Mouse (Mus musculus): Measurements from ENCODE around the gene Gm20388.

Gene Gm20388

DNA sequence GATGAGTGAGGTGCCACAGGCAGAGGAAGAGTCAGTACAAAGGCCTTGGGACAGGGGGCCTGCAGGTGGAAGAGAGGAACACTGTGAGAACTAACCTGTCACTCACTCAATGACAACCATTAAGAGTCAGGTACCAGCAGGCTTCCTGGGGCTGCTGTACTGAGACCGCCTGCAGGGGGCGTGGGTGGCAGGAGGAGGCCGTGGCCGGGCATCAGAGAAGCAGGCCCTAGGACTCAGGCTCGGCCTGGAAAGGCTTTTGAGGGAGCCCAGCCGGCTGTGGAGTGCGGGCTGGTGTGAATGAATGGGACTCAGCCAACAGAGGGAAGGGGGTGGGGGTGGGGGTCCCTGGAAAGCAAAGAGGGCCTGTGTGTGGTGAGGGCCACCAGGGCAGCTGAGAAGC lies 560.5 kb downstream of the Gm20388 start:
- DNase-seq (ENCODE audit: inconsistent ontology term): no peak

DNA sequence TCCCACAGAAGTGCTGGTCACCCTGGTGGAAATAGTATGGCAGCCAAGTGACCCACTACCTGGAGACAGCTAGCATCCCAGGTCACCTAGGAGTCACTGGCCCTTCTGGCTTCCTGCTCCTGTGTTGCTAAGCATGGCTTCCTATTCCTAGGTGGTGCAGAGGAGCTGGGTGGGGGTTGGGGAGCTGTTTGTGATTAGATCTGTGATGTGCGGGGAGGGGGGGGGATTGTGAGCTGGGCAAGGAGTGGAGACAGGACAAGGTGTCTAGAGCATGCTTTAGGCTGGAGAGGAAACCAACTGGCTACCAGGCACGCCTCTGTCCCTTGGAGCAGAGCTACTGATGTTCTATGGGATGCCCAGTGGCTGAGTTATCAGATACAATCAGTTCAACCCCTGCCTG lies 561.1 kb downstream of the Gm20388 start:
- DNase-seq (ENCODE audit: inconsistent ontology term): no peak

DNA sequence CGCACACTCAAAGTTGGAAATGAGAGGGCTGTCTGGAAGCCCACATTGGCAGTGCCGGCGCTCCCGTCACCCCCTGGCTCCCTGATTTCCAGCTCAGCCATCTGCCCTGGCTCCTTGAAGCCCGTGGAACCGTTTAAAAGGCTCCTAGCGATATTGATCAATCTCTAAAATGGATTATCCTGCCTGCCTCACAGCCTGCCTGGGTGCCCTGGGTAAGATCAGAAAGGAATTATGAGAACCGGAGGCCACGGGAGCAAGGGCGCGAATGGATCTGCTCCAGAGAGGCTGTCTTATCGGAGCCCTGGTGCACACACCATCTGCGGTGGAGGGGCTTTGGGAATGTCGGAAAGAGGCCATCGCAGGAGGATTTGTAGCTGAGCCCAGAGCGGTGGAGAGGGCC lies 561.6 kb downstream of the Gm20388 start:
- DNase-seq (ENCODE audit: inconsistent ontology term): no peak

DNA sequence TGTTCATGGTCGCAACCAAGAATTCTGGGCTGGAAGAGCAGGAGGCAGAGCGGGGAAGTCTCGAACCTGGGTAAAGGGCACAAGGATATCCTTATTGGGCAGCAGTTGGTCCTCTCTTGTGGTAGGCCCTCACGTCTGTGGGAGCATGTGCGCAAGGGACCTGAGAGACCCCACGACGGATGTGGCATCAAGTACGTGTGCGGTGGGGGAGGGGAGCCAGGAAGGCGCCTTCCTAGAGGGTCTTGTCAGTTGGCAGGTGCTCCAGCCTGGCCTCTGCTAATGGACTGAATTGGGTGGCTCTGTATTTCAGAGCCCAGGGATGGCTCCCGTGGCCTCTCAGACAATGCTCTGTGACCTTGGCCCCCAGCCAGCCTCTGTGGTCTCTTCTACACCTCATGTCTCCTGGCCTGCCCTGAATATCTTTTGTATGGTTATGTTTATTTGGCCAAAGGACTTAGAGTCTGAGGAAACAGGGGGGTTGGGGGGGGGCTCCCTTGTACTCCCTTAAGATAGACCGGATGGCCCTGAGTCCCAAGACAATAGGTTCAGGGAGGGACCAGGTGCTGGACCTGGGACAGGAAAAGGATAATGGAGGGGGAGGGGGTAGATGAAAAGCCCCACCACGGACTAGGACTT lies 563.2 kb downstream of the Gm20388 start:
- no peak for DNase-seq (ENCODE audit: inconsistent ontology term)

DNA sequence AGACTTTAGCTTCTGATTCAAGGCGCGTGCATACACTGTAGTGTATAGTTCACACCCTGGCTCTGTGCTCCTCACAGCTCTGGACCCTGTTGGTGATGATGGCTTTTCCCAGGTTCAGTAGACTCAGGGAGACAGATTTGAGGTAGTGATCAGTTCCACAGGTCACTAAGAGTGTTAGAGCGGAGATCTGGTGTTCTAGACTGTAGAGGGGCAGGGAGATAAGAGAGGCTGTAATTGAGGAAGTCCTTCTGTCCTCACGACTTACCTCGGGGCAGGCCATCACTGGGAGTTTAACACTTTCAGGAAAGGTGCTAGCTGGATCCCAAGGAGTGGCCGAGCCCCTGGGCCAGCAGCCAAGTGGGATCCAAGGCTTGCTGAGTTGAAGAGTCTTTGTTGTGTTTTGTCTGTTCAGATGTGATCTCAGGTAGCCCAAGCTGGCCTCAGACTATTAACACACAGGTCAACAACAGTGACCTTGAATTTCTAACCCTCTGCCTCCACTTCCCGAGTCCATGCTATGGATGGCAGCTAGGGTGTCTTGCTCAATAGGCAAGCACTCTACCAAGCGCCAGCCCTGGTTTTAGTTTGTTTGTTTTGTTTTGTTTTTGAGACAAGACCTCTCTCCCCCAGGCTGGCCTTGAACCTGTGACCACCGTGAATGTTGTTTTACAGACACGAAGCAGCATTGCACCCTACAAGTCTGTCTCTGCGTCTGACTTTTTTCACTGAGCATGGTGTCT lies 564.0 kb downstream of the Gm20388 start:
- no peak for DNase-seq (ENCODE audit: inconsistent ontology term)

DNA sequence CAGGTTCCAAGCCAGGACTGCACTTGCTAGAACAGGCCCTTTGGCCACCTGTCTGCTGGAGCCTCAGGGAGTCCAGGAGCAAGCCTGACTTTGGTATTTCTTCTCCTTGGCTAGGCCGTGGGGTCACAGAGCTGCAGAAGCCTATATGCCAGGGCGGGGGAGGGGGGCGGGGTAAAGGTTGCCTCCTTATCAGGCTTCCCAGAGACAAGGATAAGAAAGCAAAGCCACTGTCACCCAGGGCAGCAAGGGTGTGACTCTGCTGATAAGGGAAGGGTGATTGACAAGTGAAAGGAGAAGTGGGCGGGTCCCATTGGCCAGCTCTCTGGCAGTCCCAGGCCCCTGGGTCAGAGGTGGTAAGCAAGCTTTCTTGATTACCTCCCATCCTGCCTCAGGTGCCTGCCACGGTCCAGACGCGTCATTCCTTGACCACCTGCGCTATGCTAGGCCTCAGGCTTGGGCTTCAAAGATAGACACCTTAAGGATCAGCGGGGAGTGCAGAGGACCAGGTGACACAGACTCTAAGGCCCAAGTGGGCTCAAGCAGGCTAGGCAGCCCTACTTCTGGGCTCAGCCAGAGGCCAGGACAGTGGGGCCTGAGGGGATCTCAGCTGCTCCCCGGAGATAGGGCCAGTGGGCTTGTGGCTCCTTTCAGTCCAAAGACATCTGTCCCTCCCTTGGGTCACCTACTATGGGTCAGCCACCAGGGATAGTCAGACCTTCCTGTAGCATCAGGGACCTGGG lies 565.0 kb downstream of the Gm20388 start:
- no peak for DNase-seq (ENCODE audit: inconsistent ontology term)

DNA sequence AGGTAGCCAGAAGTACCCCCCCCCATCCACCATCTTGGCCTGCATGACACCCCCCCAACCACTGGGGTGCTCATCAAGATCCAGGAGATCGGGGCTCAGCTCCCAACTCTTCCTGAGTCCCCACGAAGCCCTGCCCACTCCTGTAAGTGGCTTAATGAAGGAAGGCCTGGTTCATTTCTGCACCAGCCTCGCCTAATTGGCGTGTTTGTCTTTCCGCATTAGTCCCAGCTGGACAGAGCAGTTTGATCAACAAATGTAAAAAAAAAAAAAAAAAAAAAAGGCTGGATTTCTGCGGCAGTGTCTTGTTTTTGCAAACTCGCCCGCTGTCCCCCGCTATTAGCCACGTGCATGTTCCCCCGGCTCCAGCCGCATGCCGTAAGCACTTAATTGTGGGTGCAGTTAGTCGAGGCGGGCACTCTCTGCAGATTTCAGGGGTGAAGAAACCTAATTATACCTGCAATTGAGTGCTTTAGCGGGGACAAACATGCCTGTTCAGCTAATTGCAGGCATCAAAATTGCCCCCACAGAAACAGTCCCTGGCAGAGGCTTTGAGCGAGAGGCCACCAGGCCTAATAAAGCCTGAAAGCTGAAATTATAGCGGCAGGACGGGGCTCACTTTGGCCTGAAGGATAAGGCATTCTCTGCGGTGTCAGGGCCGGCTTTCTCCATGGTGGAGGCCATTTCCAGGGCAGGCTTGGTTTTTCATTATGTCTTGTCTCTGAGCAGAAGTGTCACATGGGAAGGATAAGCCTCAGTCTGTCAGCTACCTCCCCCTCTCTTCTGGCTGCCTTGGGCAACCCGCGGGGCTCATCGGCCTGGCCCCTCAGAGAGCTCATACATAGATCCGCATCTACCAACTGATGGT lies 566.3 kb downstream of the Gm20388 start:
- peak; percentile 40 for DNase-seq (ENCODE audit: inconsistent ontology term)

DNA sequence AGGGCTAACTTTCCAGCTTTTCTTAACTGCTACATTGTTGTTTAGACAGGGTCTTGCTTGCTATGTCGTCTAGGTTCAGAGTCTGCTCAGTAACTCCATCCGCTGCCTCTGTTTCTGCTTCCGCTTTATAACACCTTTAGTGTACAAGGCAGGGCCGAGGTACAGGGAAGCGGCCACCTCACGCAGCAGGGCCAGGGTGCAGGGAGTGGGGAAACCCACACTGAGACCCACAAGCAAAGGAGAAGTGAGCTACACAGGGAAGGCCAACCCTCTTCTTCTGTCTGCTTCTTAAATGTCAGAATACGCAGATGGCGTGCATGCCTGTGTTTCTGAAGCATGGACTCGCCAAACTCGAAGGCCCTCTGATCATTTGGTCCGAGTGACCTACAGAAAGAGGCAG lies 568.1 kb downstream of the Gm20388 start:
- no peak for DNase-seq (ENCODE audit: inconsistent ontology term)

DNA sequence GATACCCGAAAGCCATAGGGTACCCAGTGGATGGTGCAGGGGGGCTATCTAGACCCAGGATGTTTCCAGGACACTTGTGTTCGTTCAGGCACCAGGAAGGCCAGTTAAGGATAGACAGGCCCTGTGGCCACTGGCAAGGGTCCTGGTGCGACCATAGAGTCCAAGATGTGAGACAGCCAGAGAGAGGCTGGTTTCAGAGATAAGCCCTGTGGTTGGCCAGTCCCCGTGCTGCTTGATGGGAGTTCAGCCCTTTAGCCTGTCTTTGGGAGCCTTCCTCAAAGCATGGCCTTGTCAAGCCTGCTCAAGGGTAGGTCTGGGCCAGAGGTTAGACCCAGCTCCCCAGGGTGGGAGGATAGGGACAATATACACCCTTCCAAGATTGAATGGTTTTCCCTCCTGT lies 569.0 kb downstream of the Gm20388 start:
- no peak for DNase-seq (ENCODE audit: inconsistent ontology term)

DNA sequence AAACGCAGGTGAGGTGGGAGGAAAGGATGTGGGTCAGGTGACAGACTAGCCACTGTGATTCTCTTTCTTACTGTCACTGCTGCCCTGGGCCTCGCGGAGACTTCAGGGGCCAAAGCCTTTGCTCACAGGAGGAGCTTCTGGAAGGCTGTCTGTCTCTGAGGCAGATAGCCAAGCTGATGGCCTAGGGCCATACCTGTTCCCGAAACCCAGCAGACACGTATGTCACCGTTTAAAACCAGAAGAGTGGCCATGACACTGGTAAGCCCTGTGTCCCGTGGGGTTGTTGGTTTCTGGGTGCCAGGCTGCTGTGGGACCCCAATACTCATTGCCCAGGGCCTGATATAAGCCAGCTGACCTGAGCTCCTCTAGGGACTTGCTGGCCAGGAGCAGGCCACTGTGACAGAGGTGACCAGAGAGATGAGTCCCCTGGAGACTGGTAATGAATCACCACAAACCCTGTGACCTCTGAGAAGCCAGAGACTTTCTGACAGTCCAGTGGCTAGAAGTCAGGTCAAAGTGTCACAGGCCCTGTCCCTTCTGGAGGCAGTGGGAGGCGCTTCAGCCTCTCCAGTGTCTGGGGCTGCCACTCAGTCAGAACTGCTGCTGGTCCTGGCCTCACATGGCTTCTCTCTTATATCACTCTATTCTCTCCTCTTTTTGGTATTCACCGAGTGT lies 571.5 kb downstream of the Gm20388 start:
- DNase-seq (ENCODE audit: inconsistent ontology term): no peak

DNA sequence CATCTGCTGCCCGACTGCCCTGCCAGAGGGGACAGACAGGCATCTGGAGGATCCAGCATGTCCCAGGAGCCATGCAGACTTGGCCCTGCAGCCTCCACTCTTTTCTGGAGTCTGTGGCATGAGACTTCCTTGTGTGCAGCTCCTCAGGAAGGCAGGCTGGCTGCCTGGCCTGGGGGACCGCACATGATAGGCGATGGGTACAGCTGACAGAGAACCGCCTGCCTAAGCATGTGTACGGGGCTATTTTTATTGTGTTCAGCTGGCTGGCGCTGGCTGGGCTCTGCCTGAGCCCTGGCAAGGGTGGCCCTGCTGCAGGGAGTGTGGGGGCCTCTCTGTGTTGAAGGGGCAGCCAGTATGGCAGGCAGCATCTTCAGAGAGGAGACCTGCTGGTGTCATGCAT lies 573.8 kb downstream of the Gm20388 start:
- no peak for DNase-seq (ENCODE audit: inconsistent ontology term)

DNA sequence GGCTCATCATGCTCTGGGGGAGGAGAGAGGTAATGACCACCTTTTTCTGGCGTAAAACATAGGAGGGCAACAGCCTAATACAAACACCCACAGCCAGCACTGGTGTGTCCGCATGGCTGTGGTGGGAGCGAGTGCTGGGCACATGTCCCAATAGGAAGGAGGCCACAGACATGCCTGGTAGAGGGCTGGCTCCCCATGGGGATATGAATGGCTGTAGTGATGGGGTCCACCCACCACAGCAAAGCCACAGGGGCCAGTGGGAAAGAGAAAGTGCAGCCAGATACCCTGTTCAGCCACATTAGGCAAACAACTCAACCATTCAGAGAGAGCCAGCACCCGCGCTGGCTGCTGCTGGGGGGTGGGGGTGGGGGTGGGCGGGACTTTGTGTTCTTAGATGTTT lies 574.5 kb downstream of the Gm20388 start:
- DNase-seq (ENCODE audit: inconsistent ontology term): peak; percentile 74

DNA sequence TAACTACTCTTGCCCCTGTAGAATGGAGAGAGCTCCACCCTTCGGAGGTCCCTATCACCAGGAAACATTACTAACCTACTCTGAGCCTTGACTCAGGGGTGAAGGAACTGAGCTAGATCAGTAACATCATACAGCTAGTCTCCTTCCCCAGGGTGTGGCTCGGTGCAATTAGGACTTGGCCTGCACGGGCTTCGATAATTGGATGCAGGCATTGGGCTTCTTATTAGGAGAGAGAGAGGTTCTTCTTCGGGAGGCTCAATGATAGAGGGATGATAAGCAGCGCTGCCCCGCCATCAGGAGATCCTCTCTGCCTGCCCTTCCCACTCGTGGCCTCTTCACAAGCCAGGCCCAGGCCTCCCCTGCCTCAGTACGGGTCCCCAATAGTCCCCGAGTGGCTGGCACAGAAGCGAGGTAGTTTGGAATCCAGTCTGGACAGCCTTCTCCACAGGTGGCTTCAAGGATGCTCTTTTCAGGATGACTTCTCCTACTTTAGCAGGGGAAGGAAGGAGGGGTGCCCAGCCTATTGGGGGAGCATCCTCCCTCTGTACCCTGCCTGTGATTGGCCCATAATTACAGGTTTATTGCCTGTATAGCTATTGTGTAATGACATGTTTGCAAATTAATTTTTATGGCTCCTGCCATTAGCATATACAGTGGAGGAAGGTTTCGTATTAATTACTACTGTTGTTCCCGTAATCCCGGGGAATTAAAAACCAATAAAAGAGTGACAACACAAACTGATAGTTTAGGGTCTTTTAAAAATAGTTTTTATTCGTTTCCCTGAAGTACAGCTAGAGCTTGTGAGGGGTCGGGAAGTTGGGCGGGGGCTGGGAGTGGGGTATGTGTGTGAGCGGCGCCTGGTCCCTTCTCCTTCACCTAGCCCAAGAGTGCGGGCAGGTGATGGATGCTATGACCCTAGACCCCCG lies 575.2 kb downstream of the Gm20388 start:
- DNase-seq (ENCODE audit: inconsistent ontology term): no peak

DNA sequence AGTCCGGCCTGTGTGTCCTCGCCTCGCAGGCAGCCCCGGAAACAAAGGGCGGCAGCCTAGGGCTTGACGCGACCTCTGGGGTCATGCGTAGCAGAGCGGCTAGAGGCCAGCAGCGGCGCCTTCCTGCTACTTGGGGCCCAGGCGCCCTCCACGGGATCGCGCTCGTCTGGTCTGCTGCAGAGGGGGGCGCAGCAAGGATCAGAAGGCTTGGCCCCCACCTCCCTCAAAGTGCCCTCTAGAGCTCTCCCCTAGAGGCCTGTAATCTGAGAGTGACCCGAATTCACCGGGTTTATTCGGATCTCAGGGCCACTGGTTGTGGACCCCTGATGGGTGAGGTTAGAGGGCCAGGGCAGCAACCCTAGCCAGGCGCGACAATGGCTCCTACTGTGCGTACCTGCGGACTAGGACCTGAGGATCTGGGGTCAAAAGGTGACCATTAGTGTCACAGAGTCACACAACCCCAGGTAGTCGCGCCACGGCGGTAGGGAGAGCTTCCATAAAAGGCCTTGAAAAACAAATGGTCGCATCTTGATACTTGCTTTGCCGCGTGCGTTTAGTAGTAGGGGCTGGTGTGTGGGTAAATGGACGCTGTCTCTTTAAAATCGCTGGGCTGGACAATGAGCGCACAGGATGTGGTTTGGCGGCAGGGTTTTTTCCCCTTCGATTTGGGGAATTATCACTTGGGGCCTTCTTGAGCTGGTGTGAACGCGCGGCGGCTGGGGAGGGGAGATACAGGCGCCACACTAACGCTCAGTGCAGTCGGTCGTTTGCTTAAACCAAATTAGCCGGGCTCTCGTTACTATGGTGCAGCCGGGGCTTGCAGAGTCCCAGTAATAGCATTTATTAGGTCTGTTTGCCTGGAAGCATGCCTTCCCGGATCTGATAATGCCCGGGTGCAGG lies 576.1 kb downstream of the Gm20388 start:
- DNase-seq (ENCODE audit: inconsistent ontology term): peak; percentile 71

DNA sequence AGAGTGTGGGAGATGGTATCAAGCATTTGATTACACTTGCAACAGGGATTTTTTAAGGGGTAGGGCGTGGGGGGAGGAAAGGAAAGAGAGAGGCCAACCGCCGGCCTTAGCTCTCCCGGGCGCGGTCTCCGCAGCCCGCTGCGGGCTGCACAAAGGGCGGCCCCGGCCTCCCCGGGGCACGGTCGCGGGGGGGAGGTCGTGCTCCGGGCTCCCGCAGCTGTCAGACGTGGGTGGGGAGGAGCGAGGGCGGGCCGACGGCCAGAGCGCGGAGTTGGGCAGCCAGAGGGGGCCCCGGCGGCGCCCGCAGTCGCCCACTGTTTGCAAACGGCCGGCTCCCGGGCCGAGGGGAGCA lies 576.7 kb downstream of the Gm20388 start:
- DNase-seq (ENCODE audit: inconsistent ontology term): peak; percentile 72

DNA sequence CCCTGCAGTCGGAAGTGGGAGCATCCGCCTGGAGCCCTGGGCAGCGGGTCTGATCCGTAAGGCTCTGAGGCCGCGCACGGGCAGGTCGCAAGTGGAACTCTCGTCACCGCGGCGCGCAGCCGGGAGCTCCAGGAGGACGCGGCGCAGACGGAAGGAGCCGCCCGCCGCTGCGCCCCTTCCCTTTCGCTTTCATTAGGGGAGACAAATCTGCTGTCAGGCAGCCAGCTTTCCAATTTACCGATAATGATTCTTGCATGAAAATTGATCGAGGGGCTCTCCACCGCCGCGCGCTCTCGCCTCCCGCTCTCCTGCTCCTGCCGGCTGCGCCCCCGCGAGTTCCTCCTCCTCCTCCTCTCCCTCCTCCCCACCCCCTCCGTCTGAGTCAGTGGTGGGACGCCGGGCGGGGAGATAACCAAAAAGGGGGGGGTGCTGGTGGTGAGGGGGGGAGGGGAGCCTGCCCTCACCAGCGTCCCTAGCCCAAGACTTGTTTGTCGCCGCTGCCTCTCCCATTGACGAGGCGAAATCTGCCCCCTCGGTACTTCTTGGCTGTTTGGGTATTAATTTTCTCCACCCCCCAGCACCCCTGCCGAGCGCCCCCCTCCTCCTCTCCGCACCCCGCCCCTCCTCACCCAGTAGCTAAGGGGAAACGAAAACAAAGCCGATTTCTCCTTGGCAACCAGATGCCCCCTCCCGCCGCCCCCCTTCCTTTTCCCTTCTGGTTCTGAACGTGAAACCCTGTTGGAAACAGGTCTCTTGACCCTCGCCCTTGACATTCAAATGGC lies 577.3 kb downstream of the Gm20388 start:
- DNase-seq (ENCODE audit: inconsistent ontology term): peak; percentile 46

DNA sequence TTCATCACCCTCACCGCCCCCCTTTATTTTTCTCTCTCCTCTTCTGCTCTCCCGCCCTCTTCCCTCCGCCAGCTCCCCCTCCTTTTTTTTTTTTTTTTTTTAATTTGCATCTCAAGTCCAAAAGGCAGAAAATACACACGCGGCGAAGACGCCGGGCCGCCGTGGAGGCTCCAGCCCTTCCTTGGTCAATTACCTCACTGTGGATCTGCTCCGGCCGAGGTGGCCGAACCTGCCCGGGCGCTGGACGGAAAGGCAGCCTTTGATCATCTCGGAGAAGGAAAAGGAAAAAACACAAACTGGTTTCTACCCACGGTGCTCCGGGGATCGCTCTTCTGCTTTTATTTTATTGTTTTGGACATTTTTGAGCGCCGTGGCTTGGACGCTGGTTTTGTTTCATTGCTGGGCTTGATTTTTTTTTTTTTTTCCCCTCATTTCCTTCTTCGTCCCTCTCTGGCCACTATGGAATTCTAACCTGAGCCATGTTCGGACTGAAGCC lies 578.0 kb downstream of the Gm20388 start:
- peak; percentile 67 for DNase-seq (ENCODE audit: inconsistent ontology term)

DNA sequence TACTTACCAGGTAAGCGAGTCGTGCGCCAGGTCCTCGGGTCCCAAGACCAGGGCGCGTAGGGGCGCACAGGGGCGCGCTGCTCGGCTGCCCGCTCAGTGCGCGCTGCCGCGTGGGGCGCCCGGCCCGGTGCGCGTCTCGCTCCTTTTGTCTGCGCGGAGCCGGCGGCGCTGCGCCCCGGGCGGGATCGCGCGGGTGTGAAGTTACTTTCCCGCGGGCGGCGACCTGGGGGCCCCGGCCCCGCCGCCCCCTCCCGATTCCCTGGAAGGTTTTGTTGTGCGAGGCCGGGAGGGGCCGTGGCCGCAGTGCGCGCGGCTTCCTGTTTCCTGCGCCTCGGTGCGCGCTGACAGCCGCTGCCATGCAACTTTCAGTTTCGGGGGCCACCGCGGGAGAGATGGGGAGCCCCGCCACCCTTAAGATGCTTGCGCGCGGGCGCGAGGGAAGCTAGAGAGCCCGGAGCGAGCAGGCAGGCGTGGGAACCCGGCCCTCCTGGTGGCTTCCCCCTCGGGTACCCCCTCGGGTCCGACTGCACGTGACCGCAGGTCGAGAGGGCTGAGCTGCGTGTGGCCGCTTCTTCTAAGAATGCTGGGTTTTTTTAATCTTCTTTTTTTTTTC lies 578.6 kb downstream of the Gm20388 start:
- DNase-seq (ENCODE audit: inconsistent ontology term): no peak

Measured in Muller cell, postnatal 12 days (primary cell).